Comparison of ENCODE assay signal across 8 mouse cellular contexts in genomic region chr7:141539556-141540311, GRCm38 (mm10). TPM values are rescaled to one million over a fixed set of nuclear protein-coding genes. Genes with fewer than 3 reads are reported as not detected.
DNase-seq lines count a peak whose midpoint lies in the region; ATAC-seq lines count a peak whose summit lies in the region.

Chid1 (minus strand) TSS chr7:141539857.

- H3K4me2 ChIP-seq in hindbrain, embryonic 12.5 days (replicated peaks): peak within 1 kb of the TSS; percentile 87

- peak; percentile 96 for ATAC-seq in hindbrain, embryonic 12.5 days (ENCODE audit: low FRiP score)

- H3K4me3 ChIP-seq in hindbrain, embryonic 12.5 days: peak within 1 kb of the TSS; percentile 74

- H3K27me3 ChIP-seq in hindbrain, embryonic 12.5 days: 0 out of 2 replicates have a peak, but pooled peaks cover 3% of the 10 kb centered on the region

- H3K9ac ChIP-seq in hindbrain, embryonic 12.5 days: peak within 1 kb of the TSS; percentile 91

- WGBS in hindbrain, embryonic 12.5 days: 1% methylated on average over 46 of the region's 46 CpGs

- peak; percentile 98 for DNase-seq in Muller cell, postnatal 12 days (ENCODE audit: inconsistent ontology term)
- DNase-seq in cerebellum, adult 9-11 months: peak; percentile 99
- DNase-seq in frontal cortex, postnatal 10 days (ENCODE audit: low spot score in 2 of 2): peak; percentile 93 to 96
- peak; percentile 95 to 98 for DNase-seq in layer of hippocampus, postnatal 14 days (ENCODE audit: low spot score in 2 of 2)
- DNase-seq in lung, postnatal 14 days: peak; percentile 99
- DNase-seq in retina, adult 2 months (ENCODE audit: low read depth, low spot score): peak; percentile 96
- DNase-seq in thymus, postnatal 36 days: peak; percentile 97 to 98

- peak within 1 kb of the TSS; percentile 86 for H3K27ac ChIP-seq in hindbrain, embryonic 12.5 days

- H3K36me3 ChIP-seq in hindbrain, embryonic 12.5 days: no peaks in the 10 kb centered on the region

- H3K9me3 ChIP-seq in hindbrain, embryonic 12.5 days (replicated peaks): no peaks in the 10 kb centered on the region

- peaks cover 15% of the 10 kb centered on the region for H3K4me1 ChIP-seq in hindbrain, embryonic 12.5 days

RNA-seq across cellular contexts. Expression of gene Chid1, which starts in this region (rescaled TPM):
- 31.8 and 32.1 TPM in 2 replicates for polyA plus RNA-seq in hindbrain, embryonic 12.5 days (2016; fragmentation: Nextera tagmentation; extraction: Ambion mirVana)
- total RNA-seq in layer of hippocampus, postnatal 14 days (2021): 10 to 100 TPM; 79.9 to 86.7 TPM

Comparison
In these comparisons a context has a peak if more than half of its experiments do, and no peak if none do; other contexts are left out.
1. Peak in every context shown above with its lines: DNase-seq, ATAC-seq, H3K4me3 ChIP-seq and H3K27ac ChIP-seq.